Mouse (Mus musculus) heart, embryonic 16.5 days (tissue): ENCODE data around the gene Nudt14. TPM values are rescaled to one million over a fixed set of nuclear protein-coding genes. Genes with fewer than 3 reads are reported as not detected.

Experiments used
- ATAC-seq: fragments of 200-750 bp; cut with Nextera tagmentation; replicated peaks from 2 replicates; pipeline ENCODE4 v1.8.0; 2017; ENCODE audit warnings: moderate number of reproducible peaks; ENCODE audit not compliant: insufficient read depth, low FRiP score; ENCODE audit errors: extremely low read depth
- H3K27ac ChIP-seq: fragments of 300-500 bp; sonication (generic); 2 replicates; pipeline ENCODE4 v1.5.1; 2014; ENCODE audit warnings: mild to moderate bottlenecking, low read length, control low read depth, moderate library complexity
- H3K27me3 ChIP-seq: fragments of 300-500 bp; sonication (generic); 2 replicates; pipeline ENCODE4 v1.6.1; 2014; ENCODE audit warnings: low read length, mixed read lengths; ENCODE audit not compliant: control insufficient read depth, insufficient read depth
- H3K36me3 ChIP-seq: fragments of 300-500 bp; sonication (generic); 2 replicates; pipeline ENCODE4 v1.6.1; 2014; ENCODE audit not compliant: control insufficient read depth, insufficient read depth
- H3K4me1 ChIP-seq: fragments of 300-500 bp; sonication (generic); 2 replicates; pipeline ENCODE4 v1.6.1; 2014; ENCODE audit warnings: low read length, mixed read lengths; ENCODE audit not compliant: control insufficient read depth, insufficient read depth
- H3K4me2 ChIP-seq: fragments of 300-500 bp; sonication (generic); 2 replicates; pipeline ENCODE4 v1.6.1; 2014; ENCODE audit warnings: low read depth, mild to moderate bottlenecking, control low read depth, low read length
- H3K4me3 ChIP-seq: fragments of 300-500 bp; sonication (generic); 2 replicates; pipeline ENCODE4 v1.5.1; 2014; ENCODE audit warnings: mild to moderate bottlenecking, control low read depth, low read length
- H3K9ac ChIP-seq: fragments of 300-500 bp; sonication (generic); 2 replicates; pipeline ENCODE4 v1.6.1; 2014; ENCODE audit warnings: low read length, control low read depth
- H3K9me3 ChIP-seq: fragments of 300-500 bp; sonication (generic); replicated peaks from 2 replicates; pipeline ENCODE4 v1.6.1; 2016; ENCODE audit warnings: low read length; ENCODE audit not compliant: control insufficient read depth
- WGBS: fragments of 180-500 bp; shearing (Covaris S2); extraction: QIAGEN DNeasy Blood & Tissue Kit; methylation state at CpG from one replicate; pipeline ENCODE4 v1.1.7; 2014; 5-methylcytosine and 5-hydroxymethylcytosine counted together
- polyA plus RNA-seq: library from polyadenylated mRNA; unstranded; fragments of >200 nt; fragmentation: Nextera tagmentation; extraction: Ambion mirVana; gene quantifications from 2 replicates; pipeline ENCODE4 v1.2.1, GENCODE M21; 2015

The Nudt14 gene
- polyA plus RNA-seq, 1 experiment from 2014 or later, result 36.0 TPM

GRCm38 (mm10) chr12:112927265-112927664 is 14.7 kb downstream of the Nudt14 start:
- Histone ChIP-seq H3K4me3 (peak overlapping the region; percentile 9; the same call in 1 of the 2 replicates), H3K36me3 (no peaks in the 10 kb centered on the region), H3K27me3 (peaks cover 70% of the 10 kb centered on the region), H3K9ac (no peak overlapping the region), H3K9me3 (no peaks in the 10 kb centered on the region), H3K4me1 (peaks cover 20% of the 10 kb centered on the region), H3K27ac (no peak overlapping the region), H3K4me2 (peak overlapping the region; percentile 10)
- no peak for ATAC-seq
- WGBS, result 65% methylated on average over 14 of the region's 14 CpGs

- H3K9ac ChIP-seq, result no peak overlapping the region
- ATAC-seq, result no peak
- H3K4me3 ChIP-seq, result no peak overlapping the region
- H3K4me2 ChIP-seq, result no peak overlapping the region
- H3K27ac ChIP-seq, result no peak overlapping the region
- H3K9me3 ChIP-seq, result no peaks in the 10 kb centered on the region
- H3K27me3 ChIP-seq, result peaks cover 67% of the 10 kb centered on the region
- peaks cover 29% of the 10 kb centered on the region for H3K4me1 ChIP-seq
- no peaks in the 10 kb centered on the region for H3K36me3 ChIP-seq
- WGBS, result 84% methylated on average over 6 of the region's 6 CpGs
Observed at GRCm38 (mm10) chr12:112925950-112926349, 16.0 kb downstream of the Nudt14 start.

GRCm38 (mm10) chr12:112922541-112922940 is 19.4 kb downstream of the Nudt14 start:
- WGBS, result 43% methylated on average over 3 of the region's 3 CpGs
- H3K4me2 ChIP-seq, result no peak overlapping the region
- no peaks in the 10 kb centered on the region for H3K36me3 ChIP-seq
- no peaks in the 10 kb centered on the region for H3K9me3 ChIP-seq
- H3K4me1 ChIP-seq, result peaks cover 24% of the 10 kb centered on the region
- H3K4me3 ChIP-seq, result no peak overlapping the region
- H3K27ac ChIP-seq, result no peak overlapping the region
- peaks cover 64% of the 10 kb centered on the region for H3K27me3 ChIP-seq
- H3K9ac ChIP-seq, result no peak overlapping the region
- no peak for ATAC-seq

GRCm38 (mm10) chr12:112921518-112921917 is 20.4 kb downstream of the Nudt14 start:
- no peaks in the 10 kb centered on the region for H3K9me3 ChIP-seq
- no peak overlapping the region for H3K9ac ChIP-seq
- 0 out of 2 replicates have a peak overlapping the region, but pooled peaks have one; percentile 8 for H3K4me2 ChIP-seq
- H3K4me3 ChIP-seq, result no peak overlapping the region
- no peak overlapping the region for H3K27ac ChIP-seq
- no peaks in the 10 kb centered on the region for H3K36me3 ChIP-seq
- WGBS, result 45% methylated on average over 12 of the region's 12 CpGs
- peaks cover 55% of the 10 kb centered on the region for H3K27me3 ChIP-seq
- H3K4me1 ChIP-seq, result peaks cover 27% of the 10 kb centered on the region
- peak; percentile 16; the same call in 1 of the 2 replicates for ATAC-seq

- H3K36me3 ChIP-seq, result no peaks in the 10 kb centered on the region; the same call in 1 of the 2 replicates
- peaks cover 25% of the 10 kb centered on the region for H3K27me3 ChIP-seq
- no peak overlapping the region for H3K4me2 ChIP-seq
- no peaks in the 10 kb centered on the region for H3K9me3 ChIP-seq
- H3K4me1 ChIP-seq, result peaks cover 27% of the 10 kb centered on the region
- no peak overlapping the region for H3K4me3 ChIP-seq
- 0 out of 2 replicates have a peak overlapping the region, but pooled peaks have one; percentile 12 for H3K27ac ChIP-seq
- no peak overlapping the region for H3K9ac ChIP-seq
- ATAC-seq, result no peak
- 62% methylated on average over 8 of the region's 8 CpGs for WGBS
Observed at GRCm38 (mm10) chr12:112917906-112918305, 24.0 kb downstream of the Nudt14 start.

- Histone ChIP-seq H3K4me3 (no peak overlapping the region), H3K27ac (peak overlapping the region; percentile 43; the same call in 1 of the 2 replicates)
Observed at GRCm38 (mm10) chr12:112917486-112917885, 24.4 kb downstream of the Nudt14 start.

GRCm38 (mm10) chr12:112916698-112917400 is 25.1 kb downstream of the Nudt14 start:
- ATAC-seq, result no peak
- H3K36me3 ChIP-seq, result no peaks in the 10 kb centered on the region; the same call in 1 of the 2 replicates
- no peak overlapping the region for H3K4me2 ChIP-seq
- H3K27ac ChIP-seq, result peak overlapping the region; percentile 43; the same call in 1 of the 2 replicates
- H3K4me1 ChIP-seq, result peaks cover 19% of the 10 kb centered on the region
- H3K4me3 ChIP-seq, result no peak overlapping the region
- no peaks in the 10 kb centered on the region for H3K9me3 ChIP-seq
- 57% methylated on average over 16 of the region's 16 CpGs for WGBS
- no peak overlapping the region; the same call in 1 of the 2 replicates for H3K9ac ChIP-seq
- H3K27me3 ChIP-seq, result peaks cover 24% of the 10 kb centered on the region

More at GRCm38 (mm10) chr12:112917486-112917885, 24.4 kb downstream of the Nudt14 start:
- peaks cover 25% of the 10 kb centered on the region for H3K4me1 ChIP-seq
- H3K4me2 ChIP-seq, result no peak overlapping the region
- no peak overlapping the region; the same call in 1 of the 2 replicates for H3K9ac ChIP-seq
- no peaks in the 10 kb centered on the region for H3K9me3 ChIP-seq
- 59% methylated on average over 11 of the region's 11 CpGs for WGBS
- no peak for ATAC-seq
- H3K27me3 ChIP-seq, result peaks cover 24% of the 10 kb centered on the region
- no peaks in the 10 kb centered on the region; the same call in 1 of the 2 replicates for H3K36me3 ChIP-seq

- peaks cover 10% of the 10 kb centered on the region for H3K4me1 ChIP-seq
- H3K27ac ChIP-seq, result no peak overlapping the region
- H3K4me3 ChIP-seq, result no peak overlapping the region
- no peak overlapping the region for H3K4me2 ChIP-seq
- H3K9me3 ChIP-seq, result no peaks in the 10 kb centered on the region
- H3K9ac ChIP-seq, result no peak overlapping the region
- 88% methylated on average over 13 of the region's 13 CpGs for WGBS
- no peaks in the 10 kb centered on the region; the same call in 1 of the 2 replicates for H3K36me3 ChIP-seq
- H3K27me3 ChIP-seq, result peaks cover 21% of the 10 kb centered on the region
- no peak for ATAC-seq
Observed at GRCm38 (mm10) chr12:112915587-112915986, 26.3 kb downstream of the Nudt14 start.

- H3K27me3 ChIP-seq, result peaks cover 14% of the 10 kb centered on the region
- H3K36me3 ChIP-seq, result peaks cover 5% of the 10 kb centered on the region
- H3K27ac ChIP-seq, result no peak overlapping the region; the same call in 1 of the 2 replicates
- no peak for ATAC-seq
- WGBS, result 66% methylated on average over 11 of the region's 11 CpGs
- H3K9ac ChIP-seq, result no peak overlapping the region
- peaks cover 10% of the 10 kb centered on the region for H3K4me1 ChIP-seq
- H3K4me3 ChIP-seq, result no peak overlapping the region
- no peak overlapping the region for H3K4me2 ChIP-seq
- no peaks in the 10 kb centered on the region for H3K9me3 ChIP-seq
Observed at GRCm38 (mm10) chr12:112914527-112914926, 27.4 kb downstream of the Nudt14 start.
